Mouse (Mus musculus): ENCODE data around the gene Trmt112. TPM values are rescaled to one million over a fixed set of nuclear protein-coding genes. Genes with fewer than 3 reads are reported as not detected.

The Trmt112 gene
- polyA plus RNA-seq, 1 experiment from 2014 or later, result 103 TPM

- no peak for DNase-seq
- Histone ChIP-seq H3K27me3 (peaks cover 95% of the 10 kb centered on the region), H3K4me2 (no peak overlapping the region), H3K4me3 (replicated peaks) (no peak overlapping the region), H3K4me1 (replicated peaks) (peaks cover 30% of the 10 kb centered on the region), H3K27ac (no peak overlapping the region), H3K9ac (no peak overlapping the region), H3K9me3 (replicated peaks) (no peaks in the 10 kb centered on the region), H3K36me3 (no peaks in the 10 kb centered on the region)
- 15% methylated on average over 9 of the region's 9 CpGs for WGBS (ENCODE audit: insufficient replicate concordance)
- ATAC-seq (ENCODE audit: low read depth), result no peak
These were observed 18.6 kb downstream of the Trmt112 start for GRCm38 (mm10) chr19:6928080-6928479.

GRCm38 (mm10) chr19:6931002-6931401 is 21.5 kb downstream of the Trmt112 start:
- peaks cover 97% of the 10 kb centered on the region for H3K27me3 ChIP-seq
- H3K36me3 ChIP-seq, result no peaks in the 10 kb centered on the region
- H3K4me3 ChIP-seq (replicated peaks), result no peak overlapping the region
- 0% methylated on average over 2 of the region's 2 CpGs for WGBS (ENCODE audit: insufficient replicate concordance)
- no peak for ATAC-seq (ENCODE audit: low read depth)
- no peak overlapping the region for H3K9ac ChIP-seq
- DNase-seq, result no peak
- no peak overlapping the region for H3K27ac ChIP-seq
- H3K9me3 ChIP-seq (replicated peaks), result no peaks in the 10 kb centered on the region
- no peak overlapping the region for H3K4me2 ChIP-seq
- H3K4me1 ChIP-seq (replicated peaks), result peaks cover 19% of the 10 kb centered on the region

GRCm38 (mm10) chr19:6932018-6932417 is 22.5 kb downstream of the Trmt112 start:
- ATAC-seq (ENCODE audit: low read depth) (no peak), DNase-seq (no peak)
- Histone ChIP-seq H3K27ac (no peak overlapping the region), H3K36me3 (no peaks in the 10 kb centered on the region), H3K9ac (no peak overlapping the region), H3K4me1 (replicated peaks) (peaks cover 9% of the 10 kb centered on the region), H3K4me3 (replicated peaks) (no peak overlapping the region), H3K27me3 (peaks cover 91% of the 10 kb centered on the region), H3K4me2 (no peak overlapping the region), H3K9me3 (replicated peaks) (no peaks in the 10 kb centered on the region)
- 37% methylated on average over 1 of the region's 1 CpGs for WGBS (ENCODE audit: insufficient replicate concordance)

- no peak for ATAC-seq (ENCODE audit: low read depth)
- Histone ChIP-seq H3K9ac (no peak overlapping the region), H3K27me3 (peaks cover 83% of the 10 kb centered on the region), H3K4me3 (replicated peaks) (no peak overlapping the region), H3K27ac (no peak overlapping the region), H3K4me2 (no peak overlapping the region), H3K4me1 (replicated peaks) (peaks cover 8% of the 10 kb centered on the region), H3K36me3 (no peaks in the 10 kb centered on the region), H3K9me3 (replicated peaks) (no peaks in the 10 kb centered on the region)
- WGBS (ENCODE audit: insufficient replicate concordance), result 18% methylated on average over 4 of the region's 4 CpGs
- no peak for DNase-seq
These were observed 23.6 kb downstream of the Trmt112 start for GRCm38 (mm10) chr19:6933102-6933435.

GRCm38 (mm10) chr19:6933436-6934194 is 24.1 kb downstream of the Trmt112 start:
- H3K27me3 ChIP-seq, result peaks cover 78% of the 10 kb centered on the region
- 0 out of 2 replicates have a peak overlapping the region, but pooled peaks have one; percentile 9 for H3K9ac ChIP-seq
- H3K36me3 ChIP-seq, result no peaks in the 10 kb centered on the region
- DNase-seq, result no peak
- peak overlapping the region; percentile 53 for H3K4me2 ChIP-seq
- H3K4me3 ChIP-seq (replicated peaks), result peak overlapping the region; percentile 33
- H3K9me3 ChIP-seq (replicated peaks), result no peaks in the 10 kb centered on the region
- 9% methylated on average over 50 of the region's 58 CpGs for WGBS (ENCODE audit: insufficient replicate concordance)
- peaks cover 8% of the 10 kb centered on the region for H3K4me1 ChIP-seq (replicated peaks)
- ATAC-seq (ENCODE audit: low read depth), result no peak
- H3K27ac ChIP-seq, result no peak overlapping the region

GRCm38 (mm10) chr19:6934195-6934977 is 24.9 kb downstream of the Trmt112 start, which contains the start of gene Kcnk4:
Gene Kcnk4 (minus strand): TSS chr19:6934515.
- no peak within 1 kb of the TSS for H3K27ac ChIP-seq
- no peaks in the 10 kb centered on the region for H3K9me3 ChIP-seq (replicated peaks)
- no peak for DNase-seq
- peaks cover 71% of the 10 kb centered on the region for H3K27me3 ChIP-seq
- peak within 1 kb of the TSS; percentile 33 for H3K4me3 ChIP-seq (replicated peaks)
- 0 out of 2 replicates have a peak within 1 kb of the TSS, but pooled peaks have one; percentile 9 for H3K9ac ChIP-seq
- WGBS (ENCODE audit: insufficient replicate concordance), result 17% methylated on average over 19 of the region's 23 CpGs
- peaks cover 8% of the 10 kb centered on the region for H3K4me1 ChIP-seq (replicated peaks)
- peak within 1 kb of the TSS; percentile 53 for H3K4me2 ChIP-seq
- H3K36me3 ChIP-seq, result no peaks in the 10 kb centered on the region
- no peak for ATAC-seq (ENCODE audit: low read depth)

- H3K27ac ChIP-seq, result no peak overlapping the region
- no peak overlapping the region for H3K9ac ChIP-seq
- H3K4me3 ChIP-seq (replicated peaks), result no peak overlapping the region
- WGBS (ENCODE audit: insufficient replicate concordance), result 22% methylated on average over 3 of the region's 3 CpGs
- no peaks in the 10 kb centered on the region for H3K36me3 ChIP-seq
- H3K27me3 ChIP-seq, result peaks cover 55% of the 10 kb centered on the region
- DNase-seq (no peak), ATAC-seq (ENCODE audit: low read depth) (no peak)
- peaks cover 20% of the 10 kb centered on the region for H3K4me1 ChIP-seq (replicated peaks)
- H3K9me3 ChIP-seq (replicated peaks), result no peaks in the 10 kb centered on the region
- no peak overlapping the region for H3K4me2 ChIP-seq
These were observed 26.8 kb downstream of the Trmt112 start for GRCm38 (mm10) chr19:6936299-6936698.

- 71% methylated on average over 16 of the region's 16 CpGs for WGBS (ENCODE audit: insufficient replicate concordance)
These were observed 28.3 kb downstream of the Trmt112 start for GRCm38 (mm10) chr19:6937541-6938465.

GRCm38 (mm10) chr19:6939106-6940002 is 29.9 kb downstream of the Trmt112 start:
- no peak overlapping the region for H3K9ac ChIP-seq
- no peak overlapping the region for H3K4me2 ChIP-seq
- WGBS (ENCODE audit: insufficient replicate concordance), result 82% methylated on average over 20 of the region's 20 CpGs
- no peak overlapping the region for H3K27ac ChIP-seq
- ATAC-seq (ENCODE audit: low read depth) (no peak), DNase-seq (no peak)
- H3K4me1 ChIP-seq (replicated peaks), result peaks cover 26% of the 10 kb centered on the region
- H3K9me3 ChIP-seq (replicated peaks), result no peaks in the 10 kb centered on the region
- no peak overlapping the region for H3K4me3 ChIP-seq (replicated peaks)
- no peaks in the 10 kb centered on the region for H3K36me3 ChIP-seq
- peaks cover 24% of the 10 kb centered on the region for H3K27me3 ChIP-seq

More at GRCm38 (mm10) chr19:6937541-6938465, 28.3 kb downstream of the Trmt112 start:
- Histone ChIP-seq H3K27ac (no peak overlapping the region), H3K4me1 (replicated peaks) (peaks cover 23% of the 10 kb centered on the region), H3K9ac (peak overlapping the region; percentile 9; the same call in 1 of the 2 replicates), H3K9me3 (replicated peaks) (no peaks in the 10 kb centered on the region), H3K4me3 (replicated peaks) (no peak overlapping the region), H3K4me2 (no peak overlapping the region), H3K36me3 (no peaks in the 10 kb centered on the region), H3K27me3 (peaks cover 40% of the 10 kb centered on the region)
- ATAC-seq (ENCODE audit: low read depth) (no peak), DNase-seq (no peak)

All from liver, embryonic 13.5 days (tissue).